ENCODE assay signal across 9 mouse cellular contexts in genomic region chr3:132506095-132506494, GRCm38 (mm10).
DNase-seq lines count a peak whose midpoint lies in the region; ATAC-seq lines count a peak whose summit lies in the region.
"Had no signal": no experiment of that assay in that cellular context is flagged by ENCODE, and none has a peak within 500 bp of the region (broad histone marks: within the 10 kb centered on the region; RNA-seq: fewer than 3 reads in every experiment).

No protein-coding gene starts in this region.

- H3K27me3 ChIP-seq in kidney, embryonic 14.5 days (ENCODE audit: control insufficient read depth, insufficient read depth, low read length), result no peaks in the 10 kb centered on the region
- H3K27me3 ChIP-seq in neural tube, embryonic 13.5 days, result no peaks in the 10 kb centered on the region

- ATAC-seq in common myeloid progenitor, adult 5-6 weeks (replicated peaks; ENCODE audit: low read depth, poor library complexity, severe bottlenecking), result peak; percentile 100
- ATAC-seq in kidney, embryonic 14.5 days (ENCODE audit: low FRiP score, low TSS enrichment), result peak; percentile 87; the same call in 1 of the 2 replicates
- peak; percentile 43 for ATAC-seq in neural tube, embryonic 13.5 days (ENCODE audit: low read depth)

- H3K4me1 ChIP-seq in kidney, embryonic 14.5 days (ENCODE audit: control insufficient read depth, insufficient read depth, low read length), result no peaks in the 10 kb centered on the region
- H3K4me1 ChIP-seq in neural tube, embryonic 13.5 days (replicated peaks), result no peaks in the 10 kb centered on the region

- H3K9me3 ChIP-seq in kidney, embryonic 14.5 days (ENCODE audit: control insufficient read depth, low read length), result no peaks in the 10 kb centered on the region
- no peaks in the 10 kb centered on the region for H3K9me3 ChIP-seq in neural tube, embryonic 13.5 days

- DNase-seq in urinary bladder, postnatal 14 days (ENCODE audit: low spot score), result peak; percentile 54
- no peak for DNase-seq in urinary bladder, adult 2 months (ENCODE audit: low spot score)
- peak; percentile 68 for DNase-seq in gastrocnemius, postnatal 10 days
- DNase-seq in liver, result peak; percentile 45
- peak; percentile 21 for DNase-seq in yolk sac, embryonic 10.5 days (ENCODE audit: low spot score)

- H3K4me2 ChIP-seq in kidney, embryonic 14.5 days (replicated peaks; ENCODE audit: low read depth, low read length), result no peak overlapping the region
- H3K4me2 ChIP-seq in neural tube, embryonic 13.5 days, result no peak overlapping the region

- no peak overlapping the region for H3K4me3 ChIP-seq in kidney, embryonic 14.5 days (ENCODE audit: low read length)
- no peak overlapping the region for H3K4me3 ChIP-seq in neural tube, embryonic 13.5 days
- H3K4me3 ChIP-seq: erythroblast, embryonic 14.5 days had no signal

- 28% methylated on average over 4 of the region's 4 CpGs for WGBS in kidney, embryonic 14.5 days
- 30% methylated on average over 4 of the region's 4 CpGs for WGBS in neural tube, embryonic 13.5 days

- H3K36me3 ChIP-seq in kidney, embryonic 14.5 days (ENCODE audit: control insufficient read depth, insufficient read depth, low read length), result no peaks in the 10 kb centered on the region
- H3K36me3 ChIP-seq in neural tube, embryonic 13.5 days, result no peaks in the 10 kb centered on the region

- no peak overlapping the region for H3K27ac ChIP-seq in kidney, embryonic 14.5 days (ENCODE audit: low read depth, low read length)
- H3K27ac ChIP-seq in neural tube, embryonic 13.5 days (replicated peaks), result no peak overlapping the region

- H3K9ac ChIP-seq in kidney, embryonic 14.5 days (ENCODE audit: low read depth, low read length), result no peak overlapping the region
- H3K9ac ChIP-seq in neural tube, embryonic 13.5 days, result no peak overlapping the region

Comparison
In these comparisons a context has a peak if more than half of its experiments do, and no peak if none do; other contexts are left out.
1. ATAC-seq: peak in every context shown above with its lines; median percentile 100 in common myeloid progenitor, adult 5-6 weeks; 87 in kidney, embryonic 14.5 days; 43 in neural tube, embryonic 13.5 days.